Mouse (Mus musculus) frontal cortex, postnatal 10 days (tissue): ENCODE data around the gene Cbx6.
A peak's percentile ranks its signal among the peaks of the same experiment; 100 is the strongest.

ENCODE experiments used
- DNase-seq, 2 experiments: peaks; one replicate each; pipeline ENCODE4 v3.0.0; 2022; ENCODE audit warnings: low spot score in 2 of 2, mixed read lengths in 1 of 2

The Cbx6 gene

GRCm38 (mm10) chr15:79834130-79834880 lies at the start of gene Cbx6, which contains the start of gene Npcd:
TSS of gene Cbx6 (minus strand) at chr15:79834688.
TSS of gene Npcd (minus strand) at chr15:79834237.
- peak; percentile 97 to 99 for DNase-seq

- peak; percentile 91 to 93 for DNase-seq
These were observed 48.9 kb upstream of the Cbx6 start for GRCm38 (mm10) chr15:79883352-79883822.

GRCm38 (mm10) chr15:79882623-79883267 lies 48.3 kb upstream of the Cbx6 start:
- DNase-seq, result peak; percentile 57 to 73

- no peak for DNase-seq
These were observed 46.0 kb upstream of the Cbx6 start for GRCm38 (mm10) chr15:79880477-79880876.

GRCm38 (mm10) chr15:79879319-79879718 lies 44.8 kb upstream of the Cbx6 start:
- peak; percentile 52 to 63 for DNase-seq

- DNase-seq, result no peak
These were observed 44.2 kb upstream of the Cbx6 start for GRCm38 (mm10) chr15:79878725-79879136.

- no peak for DNase-seq
These were observed 40.9 kb upstream of the Cbx6 start for GRCm38 (mm10) chr15:79875261-79875995.

- DNase-seq, result no peak
These were observed 39.5 kb upstream of the Cbx6 start for GRCm38 (mm10) chr15:79873995-79874394.

GRCm38 (mm10) chr15:79873545-79873944 lies 39.1 kb upstream of the Cbx6 start:
- DNase-seq, result no peak

GRCm38 (mm10) chr15:79867260-79868002 lies 32.9 kb upstream of the Cbx6 start:
- DNase-seq, result no peak

- DNase-seq, result no peak
These were observed 25.3 kb upstream of the Cbx6 start for GRCm38 (mm10) chr15:79859821-79860220.

GRCm38 (mm10) chr15:79858979-79859378 lies 24.5 kb upstream of the Cbx6 start:
- no peak for DNase-seq

- DNase-seq, result no peak
These were observed 15.7 kb upstream of the Cbx6 start for GRCm38 (mm10) chr15:79850143-79850542.

GRCm38 (mm10) chr15:79847100-79847499 lies 12.6 kb upstream of the Cbx6 start:
- DNase-seq, result peak; percentile 28 to 31

- DNase-seq, result no peak
These were observed 11.5 kb upstream of the Cbx6 start for GRCm38 (mm10) chr15:79845986-79846385.

GRCm38 (mm10) chr15:79842985-79843384 lies 8.5 kb upstream of the Cbx6 start:
- no peak for DNase-seq

GRCm38 (mm10) chr15:79840281-79840680 lies 5.8 kb upstream of the Cbx6 start:
- no peak for DNase-seq

- DNase-seq, result no peak
These were observed 383 bp upstream of the Cbx6 start for GRCm38 (mm10) chr15:79834881-79835260.

GRCm38 (mm10) chr15:79833251-79834050 lies 1.0 kb downstream of the Cbx6 start:
- peak in 1 of 2 experiments; percentile 50 for DNase-seq

- DNase-seq, result peak in 1 of 2 experiments; percentile 77
These were observed 2.2 kb downstream of the Cbx6 start for GRCm38 (mm10) chr15:79832064-79832900.
